8 mouse cellular contexts compared by ENCODE assay signal in genomic region chr6:31075572-31076477, GRCm38 (mm10).
DNase-seq lines count a peak whose midpoint lies in the region; ATAC-seq and TF ChIP-seq lines count a peak whose summit lies in the region.

No protein-coding gene starts in this region.

- peak; percentile 57 for ATAC-seq in activated CD4-positive, CD25-positive, alpha-beta regulatory T cell, adult 4 months
- peak; percentile 81 for ATAC-seq in liver, postnatal 0 days
- peak; percentile 72 for ATAC-seq in neural tube, embryonic 13.5 days (ENCODE audit: low read depth)

- peaks cover 98% of the 10 kb centered on the region for H3K36me3 ChIP-seq in C2C12 (ENCODE audit: control insufficient read depth, insufficient read depth)
- H3K36me3 ChIP-seq in heart, adult 2 months (ENCODE audit: control insufficient read depth, insufficient read depth, low read length), result peaks cover 32% of the 10 kb centered on the region
- H3K36me3 ChIP-seq in kidney, adult 2 months (ENCODE audit: control insufficient read depth, insufficient read depth, low read length), result no peaks in the 10 kb centered on the region
- H3K36me3 ChIP-seq in liver, postnatal 0 days (replicated peaks; ENCODE audit: insufficient read depth, low read length), result peaks cover 5% of the 10 kb centered on the region; the same call in 1 of the 2 replicates
- H3K36me3 ChIP-seq in neural tube, embryonic 13.5 days, result no peaks in the 10 kb centered on the region
- no peaks in the 10 kb centered on the region for H3K36me3 ChIP-seq in testis, adult 2 months (ENCODE audit: control insufficient read depth, insufficient read depth, low read length)

- TF ChIP-seq EP300 in heart, adult 2 months (IDR thresholded peaks at IDR 0.05; ENCODE audit: insufficient read depth, low read depth, low read length), result peak; percentile 96
- TF ChIP-seq EP300 in liver, postnatal 0 days (IDR thresholded peaks at IDR 0.05; ENCODE audit: low read depth), result no peak

- H3K79me2 ChIP-seq in C2C12 (ENCODE audit: control insufficient read depth, insufficient read depth), result peaks cover 100% of the 10 kb centered on the region
- H3K79me2 ChIP-seq in heart, adult 2 months (replicated peaks; ENCODE audit: control insufficient read depth, insufficient read depth, low read length), result 0 out of 2 replicates have a peak, but pooled peaks cover 1% of the 10 kb centered on the region

- H3K4me2 ChIP-seq in liver, postnatal 0 days (ENCODE audit: low read depth, low read length), result no peak overlapping the region
- no peak overlapping the region for H3K4me2 ChIP-seq in neural tube, embryonic 13.5 days

- DNase-seq in embryo, embryonic 11.5 days (ENCODE audit: low read depth, low spot score), result peak; percentile 68
- peak; percentile 80 to 82 for DNase-seq in heart, adult 2 months
- DNase-seq in kidney, adult 2 months, result peak; percentile 80
- DNase-seq in liver, postnatal 0 days, result peak; percentile 75

- H3K27me3 ChIP-seq in C2C12 (ENCODE audit: control insufficient read depth, insufficient read depth, insufficient read length), result no peaks in the 10 kb centered on the region
- no peaks in the 10 kb centered on the region for H3K27me3 ChIP-seq in heart, adult 2 months (ENCODE audit: control insufficient read depth, insufficient read depth, low read length)
- H3K27me3 ChIP-seq in kidney, adult 2 months (replicated peaks; ENCODE audit: control insufficient read depth, insufficient read depth, low read length), result no peaks in the 10 kb centered on the region
- no peaks in the 10 kb centered on the region for H3K27me3 ChIP-seq in liver, postnatal 0 days (ENCODE audit: insufficient read depth, low read length)
- H3K27me3 ChIP-seq in neural tube, embryonic 13.5 days, result no peaks in the 10 kb centered on the region
- no peaks in the 10 kb centered on the region for H3K27me3 ChIP-seq in testis, adult 2 months (ENCODE audit: control insufficient read depth, insufficient read depth, low read length)

- no peak overlapping the region for H3K4me3 ChIP-seq in C2C12 (ENCODE audit: insufficient read depth, poor library complexity, severe bottlenecking)
- H3K4me3 ChIP-seq in heart, adult 2 months, result no peak overlapping the region
- no peak overlapping the region for H3K4me3 ChIP-seq in kidney, adult 2 months (ENCODE audit: insufficient read depth, low read depth, low read length)
- H3K4me3 ChIP-seq in liver, postnatal 0 days (ENCODE audit: low read depth, low read length), result no peak overlapping the region
- H3K4me3 ChIP-seq in neural tube, embryonic 13.5 days, result no peak overlapping the region
- H3K4me3 ChIP-seq in testis, adult 2 months (ENCODE audit: control insufficient read depth, low read depth, low read length), result no peak overlapping the region

- peak overlapping the region; percentile 28 for H3ac ChIP-seq in C2C12 (ENCODE audit: control insufficient read depth, insufficient read length, low read depth)

- intact Hi-C loops in heart, adult 2 months (cut with DNase I), result loop anchor here (2.0 to 10.0 kb wide), 6 partner anchors 51 to 379 kb away; no protein-coding TSS in a partner anchor

- peaks cover 40% of the 10 kb centered on the region for H3K4me1 ChIP-seq in heart, adult 2 months (ENCODE audit: control insufficient read depth, insufficient read depth, low read length)
- H3K4me1 ChIP-seq in kidney, adult 2 months (ENCODE audit: control insufficient read depth, insufficient read depth, low read length), result peaks cover 3% of the 10 kb centered on the region; the same call in 1 of the 2 replicates
- H3K4me1 ChIP-seq in liver, postnatal 0 days (ENCODE audit: insufficient read depth), result peaks cover 6% of the 10 kb centered on the region
- H3K4me1 ChIP-seq in neural tube, embryonic 13.5 days (replicated peaks), result peaks cover 12% of the 10 kb centered on the region
- H3K4me1 ChIP-seq in testis, adult 2 months (ENCODE audit: control insufficient read depth, insufficient read depth, low read length), result peaks cover 8% of the 10 kb centered on the region

- no peak for TF ChIP-seq POLR2A in heart, adult 2 months (IDR thresholded peaks at IDR 0.05; ENCODE audit: insufficient read depth, low read depth, low read length)
- no peak for TF ChIP-seq POLR2A in kidney, adult 2 months (IDR thresholded peaks at IDR 0.05; ENCODE audit: low read depth, low read length)
- TF ChIP-seq POLR2A in testis, adult 2 months (IDR thresholded peaks at IDR 0.05; ENCODE audit: control insufficient read depth, low read depth, low read length), result no peak

- peak overlapping the region; percentile 63 for H3K27ac ChIP-seq in heart, adult 2 months
- no peak overlapping the region for H3K27ac ChIP-seq in kidney, adult 2 months (ENCODE audit: insufficient read depth, low read depth, low read length)
- H3K27ac ChIP-seq in liver, postnatal 0 days (ENCODE audit: low read depth), result no peak overlapping the region
- no peak overlapping the region for H3K27ac ChIP-seq in neural tube, embryonic 13.5 days (replicated peaks)
- no peak overlapping the region for H3K27ac ChIP-seq in testis, adult 2 months (ENCODE audit: control insufficient read depth, insufficient read depth, low read depth, low read length)

- WGBS in heart, adult 2 months, result 22% methylated on average over 13 of the region's 13 CpGs
- 23% methylated on average over 13 of the region's 13 CpGs for WGBS in kidney, adult 2 months
- 42% methylated on average over 13 of the region's 13 CpGs for WGBS in liver, postnatal 0 days (ENCODE audit: insufficient replicate concordance)
- WGBS in neural tube, embryonic 13.5 days, result 25% methylated on average over 13 of the region's 13 CpGs

- peaks cover 94% of the 10 kb centered on the region for H3K79me3 ChIP-seq in C2C12 (ENCODE audit: low read depth)

- H3K9me3 ChIP-seq in liver, postnatal 0 days (ENCODE audit: low read length), result no peaks in the 10 kb centered on the region
- H3K9me3 ChIP-seq in neural tube, embryonic 13.5 days, result no peaks in the 10 kb centered on the region

- peak; percentile 92 for TF ChIP-seq CTCF in C2C12 (IDR thresholded peaks at IDR 0.05; ENCODE audit: control insufficient read depth, insufficient read depth, insufficient read length)
- TF ChIP-seq CTCF in heart, adult 2 months (IDR thresholded peaks at IDR 0.05), result peak; percentile 96
- TF ChIP-seq CTCF in kidney, adult 2 months (conservative IDR thresholded peaks at IDR 0.05; ENCODE audit: insufficient read depth, insufficient read length, low read depth, low read length), result peak; percentile 97
- TF ChIP-seq CTCF in liver, postnatal 0 days (IDR thresholded peaks at IDR 0.05; ENCODE audit: low read depth), result peak; percentile 97
- TF ChIP-seq CTCF in testis, adult 2 months (IDR thresholded peaks at IDR 0.05; ENCODE audit: control insufficient read depth, insufficient read depth, insufficient replicate concordance, low read depth, low read length), result peak; percentile 80

- H3K9ac ChIP-seq in heart, adult 2 months (ENCODE audit: low read depth, low read length), result no peak overlapping the region
- H3K9ac ChIP-seq in liver, postnatal 0 days (replicated peaks), result no peak overlapping the region
- H3K9ac ChIP-seq in neural tube, embryonic 13.5 days, result no peak overlapping the region

TF ChIP-seq in C2C12, 6 proteins besides CTCF, POLR2A, EP300 and RAD21:
- TF ChIP-seq MYOD1 (IDR thresholded peaks at IDR 0.05; ENCODE audit: control insufficient read depth, insufficient read length, low read depth) (peak; percentile 16), MYOG (IDR thresholded peaks at IDR 0.05; ENCODE audit: control insufficient read depth, extremely low read depth, insufficient read length) (no peak)
TF ChIP-seq in C2C12: peak in this region for 1.
